Mouse (Mus musculus): ENCODE measurements around the gene Tomm34. TPM values are rescaled to one million over a fixed set of nuclear protein-coding genes. Genes with fewer than 3 reads are reported as not detected.
"Not testable (repeated sequence)": the region's sequence is repeated elsewhere in the genome, so short reads cannot be mapped to it uniquely, and the experiment has no call there.

Gene Tomm34
- polyA plus RNA-seq, 1 experiment from 2014 or later, result 61.0 TPM

GRCm38 (mm10) chr2:164081577-164081976, 10.6 kb upstream of the Tomm34 start:
- Histone ChIP-seq H3K36me3 (ENCODE audit: control insufficient read depth, insufficient read depth) (peaks cover 10% of the 10 kb centered on the region; the same call in 1 of the 2 replicates), H3K9ac (replicated peaks; ENCODE audit: low read depth, low read length) (no peak overlapping the region), H3K4me1 (replicated peaks; ENCODE audit: control insufficient read depth, insufficient read depth, low read length) (no peaks in the 10 kb centered on the region), H3K4me3 (replicated peaks; ENCODE audit: low read length) (no peak overlapping the region), H3K27ac (ENCODE audit: low read length) (no peak overlapping the region), H3K27me3 (replicated peaks; ENCODE audit: control insufficient read depth, insufficient read depth, low read length) (no peaks in the 10 kb centered on the region), H3K9me3 (ENCODE audit: control insufficient read depth, low read length) (no peaks in the 10 kb centered on the region), H3K4me2 (ENCODE audit: low read length) (no peak overlapping the region)
- no peak for ATAC-seq
- WGBS, result 96% methylated on average over 10 of the region's 10 CpGs

GRCm38 (mm10) chr2:164079488-164079887, 8.5 kb upstream of the Tomm34 start:
- peaks cover 9% of the 10 kb centered on the region; the same call in 1 of the 2 replicates for H3K36me3 ChIP-seq (ENCODE audit: control insufficient read depth, insufficient read depth)
- ATAC-seq, result no peak

GRCm38 (mm10) chr2:164077875-164078274, 6.9 kb upstream of the Tomm34 start:
- WGBS, result 91% methylated on average over 5 of the region's 5 CpGs
- Histone ChIP-seq H3K9me3 (ENCODE audit: control insufficient read depth, low read length) (no peaks in the 10 kb centered on the region), H3K27ac (ENCODE audit: low read length) (no peak overlapping the region), H3K4me2 (ENCODE audit: low read length) (no peak overlapping the region), H3K36me3 (ENCODE audit: control insufficient read depth, insufficient read depth) (peaks cover 9% of the 10 kb centered on the region; the same call in 1 of the 2 replicates), H3K9ac (replicated peaks; ENCODE audit: low read depth, low read length) (no peak overlapping the region), H3K4me1 (replicated peaks; ENCODE audit: control insufficient read depth, insufficient read depth, low read length) (peaks cover 12% of the 10 kb centered on the region), H3K4me3 (replicated peaks; ENCODE audit: low read length) (no peak overlapping the region), H3K27me3 (replicated peaks; ENCODE audit: control insufficient read depth, insufficient read depth, low read length) (no peaks in the 10 kb centered on the region)
- ATAC-seq, result no peak

More at GRCm38 (mm10) chr2:164079488-164079887, 8.5 kb upstream of the Tomm34 start:
- Histone ChIP-seq H3K4me3 (replicated peaks; ENCODE audit: low read length) (no peak overlapping the region), H3K4me2 (ENCODE audit: low read length) (no peak overlapping the region), H3K9me3 (ENCODE audit: control insufficient read depth, low read length) (no peaks in the 10 kb centered on the region), H3K27ac (ENCODE audit: low read length) (no peak overlapping the region), H3K4me1 (replicated peaks; ENCODE audit: control insufficient read depth, insufficient read depth, low read length) (peaks cover 11% of the 10 kb centered on the region), H3K9ac (replicated peaks; ENCODE audit: low read depth, low read length) (no peak overlapping the region), H3K27me3 (replicated peaks; ENCODE audit: control insufficient read depth, insufficient read depth, low read length) (no peaks in the 10 kb centered on the region)
- 97% methylated on average over 6 of the region's 6 CpGs for WGBS

GRCm38 (mm10) chr2:164076874-164077425, 6.0 kb upstream of the Tomm34 start:
- Histone ChIP-seq H3K27ac (ENCODE audit: low read length) (no peak overlapping the region), H3K4me2 (ENCODE audit: low read length) (no peak overlapping the region), H3K27me3 (replicated peaks; ENCODE audit: control insufficient read depth, insufficient read depth, low read length) (no peaks in the 10 kb centered on the region), H3K36me3 (ENCODE audit: control insufficient read depth, insufficient read depth) (0 out of 2 replicates have a peak, but pooled peaks cover 3% of the 10 kb centered on the region), H3K9me3 (ENCODE audit: control insufficient read depth, low read length) (no peaks in the 10 kb centered on the region), H3K4me3 (replicated peaks; ENCODE audit: low read length) (no peak overlapping the region), H3K4me1 (replicated peaks; ENCODE audit: control insufficient read depth, insufficient read depth, low read length) (peaks cover 12% of the 10 kb centered on the region), H3K9ac (replicated peaks; ENCODE audit: low read depth, low read length) (no peak overlapping the region)
- 94% methylated on average over 8 of the region's 8 CpGs for WGBS
- ATAC-seq, result no peak

- Histone ChIP-seq H3K27ac (ENCODE audit: low read length) (no peak overlapping the region), H3K9me3 (ENCODE audit: control insufficient read depth, low read length) (no peaks in the 10 kb centered on the region), H3K4me1 (replicated peaks; ENCODE audit: control insufficient read depth, insufficient read depth, low read length) (peaks cover 13% of the 10 kb centered on the region), H3K36me3 (ENCODE audit: control insufficient read depth, insufficient read depth) (no peaks in the 10 kb centered on the region), H3K27me3 (replicated peaks; ENCODE audit: control insufficient read depth, insufficient read depth, low read length) (no peaks in the 10 kb centered on the region), H3K4me3 (replicated peaks; ENCODE audit: low read length) (peak overlapping the region; percentile 97), H3K4me2 (ENCODE audit: low read length) (peak overlapping the region; percentile 94), H3K9ac (replicated peaks; ENCODE audit: low read depth, low read length) (no peak overlapping the region)
- no peak for ATAC-seq
- whole genome bisulfite sequencing, result 47% methylated on average over 5 of the region's 5 CpGs
These were observed 4.1 kb upstream of the Tomm34 start for GRCm38 (mm10) chr2:164075088-164075487.

GRCm38 (mm10) chr2:164073918-164074578, 3.1 kb upstream of the Tomm34 start:
- Histone ChIP-seq H3K27me3 (replicated peaks; ENCODE audit: control insufficient read depth, insufficient read depth, low read length) (no peaks in the 10 kb centered on the region), H3K9me3 (ENCODE audit: control insufficient read depth, low read length) (no peaks in the 10 kb centered on the region), H3K4me3 (replicated peaks; ENCODE audit: low read length) (peak overlapping the region; percentile 97), H3K4me2 (ENCODE audit: low read length) (peak overlapping the region; percentile 94), H3K9ac (replicated peaks; ENCODE audit: low read depth, low read length) (peak overlapping the region; percentile 91), H3K27ac (ENCODE audit: low read length) (peak overlapping the region; percentile 53), H3K36me3 (ENCODE audit: control insufficient read depth, insufficient read depth) (no peaks in the 10 kb centered on the region), H3K4me1 (replicated peaks; ENCODE audit: control insufficient read depth, insufficient read depth, low read length) (peaks cover 24% of the 10 kb centered on the region)
- ATAC-seq, result peak; percentile 88
- WGBS, result under 1% methylated on average over 48 of the region's 48 CpGs

GRCm38 (mm10) chr2:164073120-164073519, 2.2 kb upstream of the Tomm34 start:
- no peak overlapping the region for H3K9ac ChIP-seq (replicated peaks; ENCODE audit: low read depth, low read length)
- peaks cover 31% of the 10 kb centered on the region for H3K4me1 ChIP-seq (replicated peaks; ENCODE audit: control insufficient read depth, insufficient read depth, low read length)
- H3K9me3 ChIP-seq (ENCODE audit: control insufficient read depth, low read length), result no peaks in the 10 kb centered on the region
- ATAC-seq, result no peak
- H3K27ac ChIP-seq (ENCODE audit: low read length), result no peak overlapping the region
- no peak overlapping the region for H3K4me2 ChIP-seq (ENCODE audit: low read length)
- no peaks in the 10 kb centered on the region for H3K27me3 ChIP-seq (replicated peaks; ENCODE audit: control insufficient read depth, insufficient read depth, low read length)
- no peak overlapping the region for H3K4me3 ChIP-seq (replicated peaks; ENCODE audit: low read length)
- WGBS, result 87% methylated on average over 7 of the region's 7 CpGs
- no peaks in the 10 kb centered on the region for H3K36me3 ChIP-seq (ENCODE audit: control insufficient read depth, insufficient read depth)

GRCm38 (mm10) chr2:164072109-164072508, 1.1 kb upstream of the Tomm34 start:
- Histone ChIP-seq H3K36me3 (ENCODE audit: control insufficient read depth, insufficient read depth) (no peaks in the 10 kb centered on the region), H3K4me2 (ENCODE audit: low read length) (no peak overlapping the region), H3K9me3 (ENCODE audit: control insufficient read depth, low read length) (no peaks in the 10 kb centered on the region), H3K27me3 (replicated peaks; ENCODE audit: control insufficient read depth, insufficient read depth, low read length) (no peaks in the 10 kb centered on the region), H3K4me3 (replicated peaks; ENCODE audit: low read length) (no peak overlapping the region), H3K9ac (replicated peaks; ENCODE audit: low read depth, low read length) (no peak overlapping the region), H3K27ac (ENCODE audit: low read length) (no peak overlapping the region), H3K4me1 (replicated peaks; ENCODE audit: control insufficient read depth, insufficient read depth, low read length) (peaks cover 31% of the 10 kb centered on the region)
- 71% methylated on average over 2 of the region's 2 CpGs for WGBS
- ATAC-seq, result no peak

GRCm38 (mm10) chr2:164071437-164071820, 460 bp upstream of the Tomm34 start:
- Histone ChIP-seq H3K27ac (ENCODE audit: low read length) (peak overlapping the region; percentile 83), H3K4me1 (replicated peaks; ENCODE audit: control insufficient read depth, insufficient read depth, low read length) (peaks cover 31% of the 10 kb centered on the region), H3K4me2 (ENCODE audit: low read length) (peak overlapping the region; percentile 92), H3K4me3 (replicated peaks; ENCODE audit: low read length) (peak overlapping the region; percentile 96)
- not testable (repeated sequence) for H3K9me3 ChIP-seq (ENCODE audit: control insufficient read depth, low read length); H3K9ac ChIP-seq (replicated peaks; ENCODE audit: low read depth, low read length); ATAC-seq; H3K27me3 ChIP-seq (replicated peaks; ENCODE audit: control insufficient read depth, insufficient read depth, low read length); H3K36me3 ChIP-seq (ENCODE audit: control insufficient read depth, insufficient read depth)
- WGBS, result 77% methylated on average over 11 of the region's 11 CpGs

All from forebrain, embryonic 16.5 days (tissue).